Mouse (Mus musculus): Measurements from ENCODE around the gene Plin2. TPM values are rescaled to one million over a fixed set of nuclear protein-coding genes. Genes with fewer than 3 reads are reported as not detected.
A peak's percentile ranks its signal among the peaks of the same experiment; 100 is the strongest.
"Not testable (repeated sequence)": the region's sequence is repeated elsewhere in the genome, so short reads cannot be mapped to it uniquely, and the experiment has no call there.

Plin2 gene
- polyA plus RNA-seq, 1 experiment from 2014 or later, result 70.2 TPM

DNA sequence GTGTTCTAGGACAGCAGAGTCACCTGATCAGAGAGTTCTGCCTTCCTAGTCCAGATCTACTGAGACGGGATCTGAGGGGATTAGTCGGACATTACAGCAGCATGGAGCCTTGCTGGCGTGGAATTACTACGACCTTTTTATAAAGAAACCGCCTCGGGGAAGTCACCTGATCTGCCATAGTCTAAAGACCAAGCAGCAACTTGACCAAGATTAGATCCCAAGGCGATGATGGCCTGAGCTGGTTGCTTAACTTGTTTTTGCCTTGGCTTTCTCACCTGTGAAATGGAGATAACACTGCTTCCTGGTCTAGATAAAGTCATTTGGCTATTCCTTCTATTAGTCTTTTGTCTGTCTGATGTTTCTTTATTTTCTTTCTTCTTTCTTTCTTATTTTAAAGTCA lies 2.6 kb upstream of the Plin2 start:
- Histone ChIP-seq H3K4me2 (ENCODE audit: low read length) (no peak overlapping the region), H3K36me3 (ENCODE audit: control insufficient read depth, insufficient read depth, low read length) (peaks cover 11% of the 10 kb centered on the region), H3K27me3 (ENCODE audit: control insufficient read depth, insufficient read depth, low read length) (no peaks in the 10 kb centered on the region), H3K9me3 (ENCODE audit: control insufficient read depth, low read length) (no peaks in the 10 kb centered on the region), H3K4me3 (ENCODE audit: control insufficient read depth in 1 of 2, insufficient read depth in 1 of 2, low read depth in 1 of 2, low read length in 2 of 2) (no peak overlapping the region), H3K4me1 (ENCODE audit: control insufficient read depth in 2 of 2, insufficient read depth in 2 of 2, low read length in 2 of 2) (peaks cover 0 to 13% of the 10 kb centered on the region in 2 experiments; a peak in 3 of 4 replicates), H3K9ac (ENCODE audit: low read length) (no peak overlapping the region), H3K27ac (replicated peaks in 1 of 2; ENCODE audit: control insufficient read depth in 1 of 2, insufficient read depth in 1 of 2, low read depth in 2 of 2, low read length in 2 of 2) (no peak overlapping the region)
- 80% methylated on average over 7 of the region's 7 CpGs for WGBS
- ATAC-seq (ENCODE audit: insufficient number of reproducible peaks, insufficient read depth, low FRiP score, low read depth), result no peak

DNA sequence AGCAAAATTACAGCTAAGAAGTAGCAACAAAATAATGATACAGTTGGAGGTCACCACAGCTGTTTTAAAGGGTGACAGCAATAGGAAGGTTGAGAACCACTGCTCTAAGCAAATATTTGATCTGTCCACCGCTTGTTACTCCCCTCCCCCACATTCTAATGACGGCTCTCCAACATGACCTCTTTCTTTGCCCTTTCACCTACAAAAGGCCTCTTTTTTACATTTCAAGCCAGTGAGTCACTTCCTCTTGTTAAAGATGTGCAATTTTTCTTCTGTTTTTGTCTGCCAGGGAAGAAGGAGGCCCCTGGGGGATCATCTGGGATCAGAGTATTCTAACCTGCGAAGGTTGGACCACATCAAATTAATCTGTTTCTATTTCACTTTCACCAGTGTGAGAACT lies 1.9 kb upstream of the Plin2 start:
- Histone ChIP-seq H3K4me2 (ENCODE audit: low read length) (no peak overlapping the region), H3K36me3 (ENCODE audit: control insufficient read depth, insufficient read depth, low read length) (peaks cover 12% of the 10 kb centered on the region), H3K9ac (ENCODE audit: low read length) (no peak overlapping the region), H3K9me3 (ENCODE audit: control insufficient read depth, low read length) (no peaks in the 10 kb centered on the region), H3K27ac (replicated peaks in 1 of 2; ENCODE audit: control insufficient read depth in 1 of 2, insufficient read depth in 1 of 2, low read depth in 2 of 2, low read length in 2 of 2) (no peak overlapping the region), H3K4me3 (ENCODE audit: control insufficient read depth in 1 of 2, insufficient read depth in 1 of 2, low read depth in 1 of 2, low read length in 2 of 2) (no peak overlapping the region), H3K27me3 (ENCODE audit: control insufficient read depth, insufficient read depth, low read length) (no peaks in the 10 kb centered on the region), H3K4me1 (ENCODE audit: control insufficient read depth in 2 of 2, insufficient read depth in 2 of 2, low read length in 2 of 2) (peaks cover 0 to 13% of the 10 kb centered on the region in 2 experiments; a peak in 3 of 4 replicates)
- ATAC-seq (ENCODE audit: insufficient number of reproducible peaks, insufficient read depth, low FRiP score, low read depth), result no peak
- whole genome bisulfite sequencing, result 49% methylated on average over 3 of the region's 3 CpGs

DNA sequence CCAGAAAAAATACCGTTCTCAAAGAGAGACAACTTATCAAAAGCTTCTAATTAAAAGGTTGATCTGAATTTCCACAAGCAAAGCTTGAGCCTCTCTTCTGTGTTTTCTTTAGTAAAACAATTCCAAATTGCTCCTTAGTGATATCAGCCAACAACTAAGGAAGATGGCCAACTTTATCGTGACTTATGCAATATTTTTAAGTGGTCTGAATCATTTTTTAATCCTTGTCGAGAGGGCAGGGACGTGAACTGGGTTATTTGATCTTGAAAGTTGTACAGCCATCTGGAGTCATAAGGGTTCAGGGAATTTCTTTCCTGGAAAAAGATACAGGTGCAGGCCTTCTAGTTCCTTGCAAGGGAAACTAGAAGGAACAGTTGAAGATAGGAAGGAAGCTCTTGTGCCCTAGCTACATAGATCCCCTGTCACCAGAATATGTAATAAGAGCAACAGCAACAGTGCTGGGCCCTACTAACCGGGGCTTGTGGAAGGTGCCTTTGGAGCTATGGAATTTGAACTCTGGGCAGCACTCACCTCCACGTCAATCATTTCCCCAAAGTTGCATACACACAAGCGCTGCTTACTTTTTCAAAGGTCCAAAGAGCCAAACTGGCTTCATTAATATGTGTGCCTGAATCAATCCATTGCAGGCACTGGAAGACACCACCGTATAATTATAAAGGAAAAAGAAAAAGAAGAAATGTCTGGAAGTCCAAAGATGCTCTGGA lies 884 bp upstream of the Plin2 start:
- Histone ChIP-seq H3K9ac (ENCODE audit: low read length) (peak overlapping the region; percentile 78), H3K4me3 (ENCODE audit: control insufficient read depth in 1 of 2, insufficient read depth in 1 of 2, low read depth in 1 of 2, low read length in 2 of 2) (no peak overlapping the region), H3K27me3 (ENCODE audit: control insufficient read depth, insufficient read depth, low read length) (no peaks in the 10 kb centered on the region), H3K27ac (replicated peaks in 1 of 2; ENCODE audit: control insufficient read depth in 1 of 2, insufficient read depth in 1 of 2, low read depth in 2 of 2, low read length in 2 of 2) (no peak overlapping the region), H3K9me3 (ENCODE audit: control insufficient read depth, low read length) (no peaks in the 10 kb centered on the region), H3K36me3 (ENCODE audit: control insufficient read depth, insufficient read depth, low read length) (peaks cover 22% of the 10 kb centered on the region), H3K4me2 (ENCODE audit: low read length) (peak overlapping the region; percentile 71), H3K4me1 (ENCODE audit: control insufficient read depth in 2 of 2, insufficient read depth in 2 of 2, low read length in 2 of 2) (peaks cover 0 to 13% of the 10 kb centered on the region in 2 experiments; a peak in 3 of 4 replicates)
- ATAC-seq (ENCODE audit: insufficient number of reproducible peaks, insufficient read depth, low FRiP score, low read depth), result no peak
- WGBS, result 78% methylated on average over 8 of the region's 8 CpGs

DNA sequence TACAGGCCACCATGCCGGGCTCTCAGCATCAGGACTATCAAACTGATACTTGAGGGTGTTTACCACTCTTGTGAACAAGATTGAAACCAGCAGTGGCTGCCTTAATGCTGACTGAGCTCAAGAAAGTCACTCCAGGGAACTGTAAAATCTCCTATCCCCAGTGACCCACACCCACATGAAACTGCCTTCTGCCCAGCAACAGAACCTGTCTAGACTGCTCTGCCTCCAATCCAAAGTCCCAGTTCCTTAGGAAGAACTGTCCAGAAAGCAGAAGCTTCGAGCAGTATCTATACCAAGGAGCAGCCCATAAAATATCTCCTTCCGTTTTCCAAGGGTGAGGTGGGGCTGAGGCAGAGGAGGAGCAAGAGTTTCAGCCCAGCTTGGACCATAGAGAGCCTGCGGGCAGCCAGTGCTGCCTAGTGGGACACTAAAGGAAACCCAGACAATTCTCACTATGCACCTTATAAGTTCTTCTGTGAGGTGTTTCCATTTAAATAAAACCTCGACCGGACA lies 563 bp downstream of the Plin2 start:
- H3K9ac ChIP-seq (ENCODE audit: low read length), result peak overlapping the region; percentile 78
- not testable (repeated sequence) for H3K9me3 ChIP-seq (ENCODE audit: control insufficient read depth, low read length); H3K27me3 ChIP-seq (ENCODE audit: control insufficient read depth, insufficient read depth, low read length)
- 7% methylated on average over 5 of the region's 6 CpGs for WGBS
- H3K36me3 ChIP-seq (ENCODE audit: control insufficient read depth, insufficient read depth, low read length), result peaks cover 37% of the 10 kb centered on the region
- ATAC-seq (ENCODE audit: insufficient number of reproducible peaks, insufficient read depth, low FRiP score, low read depth), result peak; percentile 75
- H3K4me1 ChIP-seq (ENCODE audit: control insufficient read depth in 2 of 2, insufficient read depth in 2 of 2, low read length in 2 of 2), result peaks cover 0 to 21% of the 10 kb centered on the region in 2 experiments; a peak in 3 of 4 replicates
- H3K4me3 ChIP-seq (ENCODE audit: control insufficient read depth in 1 of 2, insufficient read depth in 1 of 2, low read depth in 1 of 2, low read length in 2 of 2), result peak overlapping the region; percentile 60 to 75
- H3K4me2 ChIP-seq (ENCODE audit: low read length), result peak overlapping the region; percentile 71
- peak overlapping the region; percentile 70; a peak in 3 of 4 replicates for H3K27ac ChIP-seq (replicated peaks in 1 of 2; ENCODE audit: control insufficient read depth in 1 of 2, insufficient read depth in 1 of 2, low read depth in 2 of 2, low read length in 2 of 2)

DNA sequence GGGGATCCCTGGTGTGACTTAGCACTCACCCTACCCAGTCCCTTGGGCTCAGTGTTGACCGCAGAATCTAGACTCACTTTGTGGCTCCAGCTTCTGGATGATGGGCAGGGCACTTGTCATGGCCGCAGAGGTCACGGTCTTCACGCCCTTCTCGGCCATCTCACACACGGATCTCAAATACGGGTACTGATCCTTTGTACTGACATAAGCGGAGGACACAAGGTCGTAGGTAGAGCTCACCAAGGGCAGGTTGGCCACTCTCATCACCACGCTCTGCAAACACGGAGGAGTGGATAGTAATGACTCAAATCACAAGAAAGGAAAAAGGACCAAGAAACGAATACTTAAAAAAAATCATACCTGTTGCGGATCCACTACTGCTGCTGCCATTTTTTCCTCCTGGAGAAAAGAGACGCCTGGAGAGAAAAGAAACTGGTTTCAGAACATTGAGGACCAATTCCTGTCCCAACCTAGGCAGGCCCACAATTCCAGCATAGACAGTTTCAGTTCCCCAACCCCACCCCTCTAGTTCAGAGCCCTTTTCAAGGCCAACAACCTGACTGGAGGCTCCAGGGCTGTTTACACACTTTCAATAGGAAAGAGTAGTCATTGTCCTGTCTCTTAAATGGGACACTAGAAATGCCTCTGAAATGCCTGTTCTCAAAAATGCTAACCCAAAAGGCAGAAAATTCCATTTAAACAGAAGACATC lies 1.4 kb downstream of the Plin2 start:
- Histone ChIP-seq H3K27me3 (ENCODE audit: control insufficient read depth, insufficient read depth, low read length) (no peaks in the 10 kb centered on the region), H3K4me2 (ENCODE audit: low read length) (peak overlapping the region; percentile 71), H3K36me3 (ENCODE audit: control insufficient read depth, insufficient read depth, low read length) (peaks cover 45% of the 10 kb centered on the region), H3K27ac (replicated peaks in 1 of 2; ENCODE audit: control insufficient read depth in 1 of 2, insufficient read depth in 1 of 2, low read depth in 2 of 2, low read length in 2 of 2) (no peak overlapping the region), H3K9me3 (ENCODE audit: control insufficient read depth, low read length) (no peaks in the 10 kb centered on the region), H3K4me3 (ENCODE audit: control insufficient read depth in 1 of 2, insufficient read depth in 1 of 2, low read depth in 1 of 2, low read length in 2 of 2) (peak overlapping the region in 1 of 2 experiments; percentile 60; a peak in 2 of 4 replicates), H3K4me1 (ENCODE audit: control insufficient read depth in 2 of 2, insufficient read depth in 2 of 2, low read length in 2 of 2) (peaks cover 0 to 21% of the 10 kb centered on the region in 2 experiments; a peak in 3 of 4 replicates), H3K9ac (ENCODE audit: low read length) (peak overlapping the region; percentile 78)
- no peak for ATAC-seq (ENCODE audit: insufficient number of reproducible peaks, insufficient read depth, low FRiP score, low read depth)
- WGBS, result 91% methylated on average over 14 of the region's 14 CpGs

DNA sequence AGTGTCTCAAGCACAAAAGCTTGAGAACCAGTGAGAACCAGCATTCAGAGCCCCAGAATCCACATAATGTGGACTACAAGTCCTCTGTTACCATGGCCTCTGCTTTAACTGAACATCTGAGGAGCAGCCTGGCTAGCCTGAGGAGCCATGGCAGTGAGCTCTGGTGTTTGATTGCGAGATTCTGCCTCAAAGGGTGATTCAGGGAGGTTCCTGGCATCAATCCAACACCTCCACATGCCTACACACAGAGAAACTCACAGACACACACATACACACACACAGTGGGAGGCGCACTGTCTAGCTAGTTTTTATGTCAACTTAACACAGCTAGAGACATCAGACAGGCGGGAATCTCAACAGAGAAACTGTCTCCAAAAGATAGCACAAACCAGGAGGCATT lies 4.3 kb downstream of the Plin2 start:
- no peaks in the 10 kb centered on the region for H3K9me3 ChIP-seq (ENCODE audit: control insufficient read depth, low read length)
- no peaks in the 10 kb centered on the region for H3K27me3 ChIP-seq (ENCODE audit: control insufficient read depth, insufficient read depth, low read length)
- H3K36me3 ChIP-seq (ENCODE audit: control insufficient read depth, insufficient read depth, low read length), result peaks cover 60% of the 10 kb centered on the region
- H3K4me2 ChIP-seq (ENCODE audit: low read length), result no peak overlapping the region
- WGBS, result 79% methylated on average over 3 of the region's 3 CpGs
- H3K4me3 ChIP-seq (ENCODE audit: control insufficient read depth in 1 of 2, insufficient read depth in 1 of 2, low read depth in 1 of 2, low read length in 2 of 2), result no peak overlapping the region
- H3K27ac ChIP-seq (replicated peaks in 1 of 2; ENCODE audit: control insufficient read depth in 1 of 2, insufficient read depth in 1 of 2, low read depth in 2 of 2, low read length in 2 of 2), result no peak overlapping the region
- H3K9ac ChIP-seq (ENCODE audit: low read length), result no peak overlapping the region
- no peak for ATAC-seq (ENCODE audit: insufficient number of reproducible peaks, insufficient read depth, low FRiP score, low read depth)
- H3K4me1 ChIP-seq (ENCODE audit: control insufficient read depth in 2 of 2, insufficient read depth in 2 of 2, low read length in 2 of 2), result peaks cover 0 to 21% of the 10 kb centered on the region in 2 experiments; a peak in 3 of 4 replicates

DNA sequence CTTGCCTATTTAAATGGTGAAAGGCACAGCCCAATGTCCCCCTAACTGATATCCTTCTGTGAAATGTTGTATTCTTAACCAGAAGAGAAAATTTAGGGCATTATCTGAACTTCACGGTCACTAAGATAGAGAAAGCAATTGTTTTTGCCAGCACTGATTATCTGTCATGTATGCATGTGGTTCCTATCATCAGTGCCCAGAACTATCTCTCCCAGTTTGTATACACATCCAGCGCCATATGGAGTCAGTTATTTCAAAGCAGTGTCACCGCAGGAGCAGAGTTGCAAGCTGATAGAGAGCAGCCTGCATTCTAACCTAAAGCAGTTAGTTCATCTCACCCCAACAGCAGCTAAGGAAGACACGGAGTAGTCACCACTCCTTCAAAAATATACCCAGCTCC lies 5.9 kb downstream of the Plin2 start:
- H3K4me2 ChIP-seq (ENCODE audit: low read length), result no peak overlapping the region
- 50% methylated on average over 4 of the region's 4 CpGs for WGBS
- H3K9me3 ChIP-seq (ENCODE audit: control insufficient read depth, low read length), result no peaks in the 10 kb centered on the region
- H3K9ac ChIP-seq (ENCODE audit: low read length), result no peak overlapping the region
- H3K27ac ChIP-seq (replicated peaks in 1 of 2; ENCODE audit: control insufficient read depth in 1 of 2, insufficient read depth in 1 of 2, low read depth in 2 of 2, low read length in 2 of 2), result no peak overlapping the region
- peaks cover 77% of the 10 kb centered on the region for H3K36me3 ChIP-seq (ENCODE audit: control insufficient read depth, insufficient read depth, low read length)
- no peak for ATAC-seq (ENCODE audit: insufficient number of reproducible peaks, insufficient read depth, low FRiP score, low read depth)
- H3K27me3 ChIP-seq (ENCODE audit: control insufficient read depth, insufficient read depth, low read length), result no peaks in the 10 kb centered on the region
- no peak overlapping the region for H3K4me3 ChIP-seq (ENCODE audit: control insufficient read depth in 1 of 2, insufficient read depth in 1 of 2, low read depth in 1 of 2, low read length in 2 of 2)
- H3K4me1 ChIP-seq (ENCODE audit: control insufficient read depth in 2 of 2, insufficient read depth in 2 of 2, low read length in 2 of 2), result peaks cover 0 to 13% of the 10 kb centered on the region in 2 experiments; a peak in 2 of 4 replicates

Data from heart, embryonic 14.5 days (tissue).